Mouse (Mus musculus): ENCODE measurements at regions not wholly inside any gene's neighbourhood (a gene's known extent, or its start where the extent isn't known, plus 50 kb on each side); places are given as distances from the start of the nearest gene placed in this dataset.

DNA sequence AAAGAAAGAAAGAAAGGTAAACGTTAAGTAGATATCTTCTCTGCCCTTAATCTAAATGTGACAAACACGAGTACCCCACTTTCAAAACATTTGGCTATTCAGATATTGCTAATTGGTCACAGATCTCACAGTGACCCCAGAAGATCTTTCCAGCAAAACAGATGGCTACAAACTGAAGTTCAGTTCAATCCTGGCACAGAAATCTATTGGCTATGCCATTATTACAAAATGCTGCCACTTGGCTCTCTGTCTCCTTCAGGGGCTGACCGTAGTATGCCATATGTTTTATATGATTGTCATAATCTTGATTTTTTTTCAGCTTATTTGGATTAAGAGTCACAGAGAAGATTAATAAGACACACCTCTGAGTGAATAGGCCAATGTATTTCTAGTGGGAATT, 873.2 kb downstream of the Slc22a22 start:
- H3K9ac ChIP-seq (ENCODE audit: low read depth, poor library complexity, severe bottlenecking), result no peak overlapping the region
- no peak overlapping the region for H3K27ac ChIP-seq (ENCODE audit: insufficient read depth, low read length)
- no peaks in the 10 kb centered on the region for H3K9me3 ChIP-seq (replicated peaks; ENCODE audit: control insufficient read depth, insufficient read depth, low read length, poor library complexity, severe bottlenecking)
- H3K4me1 ChIP-seq (ENCODE audit: control insufficient read depth, insufficient read depth, low read length), result no peaks in the 10 kb centered on the region
- H3K36me3 ChIP-seq (ENCODE audit: control insufficient read depth, insufficient read depth, low read length, poor library complexity, severe bottlenecking), result no peaks in the 10 kb centered on the region
- TF ChIP-seq EP300 (IDR thresholded peaks at IDR 0.05; ENCODE audit: insufficient read depth, low read depth, low read length) (no peak), CTCF (IDR thresholded peaks at IDR 0.05; ENCODE audit: low read depth, low read length) (no peak), POLR2A (IDR thresholded peaks at IDR 0.05; ENCODE audit: insufficient read depth, low read length) (no peak)
- no peak overlapping the region for H3K4me3 ChIP-seq (ENCODE audit: low read depth, low read length)
- H3K27me3 ChIP-seq (ENCODE audit: control insufficient read depth, insufficient read depth, low read length, poor library complexity, severe bottlenecking), result no peaks in the 10 kb centered on the region

GRCm38 (mm10) chr15:56592656-56593055, 884.8 kb downstream of the Slc22a22 start:
- Histone ChIP-seq H3K4me3 (ENCODE audit: low read depth, low read length) (no peak overlapping the region), H3K9me3 (replicated peaks; ENCODE audit: control insufficient read depth, insufficient read depth, low read length, poor library complexity, severe bottlenecking) (no peaks in the 10 kb centered on the region), H3K9ac (ENCODE audit: low read depth, poor library complexity, severe bottlenecking) (no peak overlapping the region), H3K4me1 (ENCODE audit: control insufficient read depth, insufficient read depth, low read length) (no peaks in the 10 kb centered on the region), H3K36me3 (ENCODE audit: control insufficient read depth, insufficient read depth, low read length, poor library complexity, severe bottlenecking) (no peaks in the 10 kb centered on the region), H3K27me3 (ENCODE audit: control insufficient read depth, insufficient read depth, low read length, poor library complexity, severe bottlenecking) (no peaks in the 10 kb centered on the region), H3K27ac (ENCODE audit: insufficient read depth, low read length) (no peak overlapping the region)
- TF ChIP-seq EP300 (IDR thresholded peaks at IDR 0.05; ENCODE audit: insufficient read depth, low read depth, low read length), result no peak
- no peak for TF ChIP-seq CTCF (IDR thresholded peaks at IDR 0.05; ENCODE audit: low read depth, low read length)
- TF ChIP-seq POLR2A (IDR thresholded peaks at IDR 0.05; ENCODE audit: insufficient read depth, low read length), result no peak

DNA sequence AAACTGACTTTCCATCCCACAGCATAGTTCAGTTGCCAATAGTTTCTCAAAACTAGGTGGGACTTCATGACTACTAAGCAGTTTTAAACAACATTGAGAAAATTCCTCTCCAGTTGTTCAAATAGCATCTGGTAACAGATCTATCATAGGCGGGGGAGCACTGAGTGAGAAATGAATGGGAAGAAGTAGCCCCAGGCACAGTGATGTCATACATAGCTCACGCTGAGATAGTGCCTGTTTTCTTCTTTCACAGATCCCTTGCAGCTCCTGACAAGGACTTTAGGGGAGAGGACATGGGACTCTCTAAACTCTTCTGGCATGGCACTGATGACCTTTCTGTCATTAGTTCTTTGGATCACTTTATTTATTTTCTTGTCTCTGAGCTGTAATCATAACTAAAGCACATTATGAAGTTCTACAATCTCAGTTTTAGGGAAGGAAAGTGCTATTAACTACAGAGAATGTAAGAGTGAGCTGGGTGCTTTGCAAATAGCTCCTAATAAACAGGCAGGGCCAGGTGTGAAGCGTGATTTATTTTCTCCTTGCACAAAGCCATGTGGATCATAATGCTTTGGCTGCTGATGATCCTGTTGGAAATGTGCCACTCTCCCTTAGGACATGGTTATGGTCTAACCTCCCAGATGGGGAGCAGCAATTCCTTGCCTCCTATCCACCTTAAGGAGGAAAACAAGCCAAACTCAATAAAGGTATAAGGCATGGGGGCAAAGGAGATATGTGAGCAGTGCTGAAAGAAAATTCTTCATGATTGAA, 896.5 kb downstream of the Slc22a22 start:
- no peaks in the 10 kb centered on the region for H3K36me3 ChIP-seq (ENCODE audit: control insufficient read depth, insufficient read depth, low read length, poor library complexity, severe bottlenecking)
- TF ChIP-seq POLR2A (IDR thresholded peaks at IDR 0.05; ENCODE audit: insufficient read depth, low read length), result no peak
- no peak for TF ChIP-seq CTCF (IDR thresholded peaks at IDR 0.05; ENCODE audit: low read depth, low read length)

DNA sequence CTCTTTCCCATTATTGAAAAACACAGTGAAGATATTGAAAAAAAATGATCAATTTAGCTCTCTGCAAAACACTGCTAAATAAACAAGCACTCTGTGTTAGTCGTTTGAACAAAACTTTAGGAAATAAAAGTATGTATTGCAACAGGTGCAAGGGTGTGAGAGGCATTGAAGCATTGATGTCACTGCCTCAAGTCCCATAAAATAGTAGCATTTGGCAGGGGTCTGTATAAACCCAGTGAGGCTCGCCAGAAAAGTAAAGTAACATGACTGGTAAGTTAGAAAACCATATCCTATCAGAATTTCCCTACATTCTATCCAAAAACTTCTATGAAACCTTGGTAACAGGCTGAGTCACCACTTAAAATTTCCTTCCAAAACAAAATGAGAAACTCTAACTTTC, 914.2 kb downstream of the Slc22a22 start:
- no peak overlapping the region for H3K4me3 ChIP-seq (ENCODE audit: low read depth, low read length)
- no peaks in the 10 kb centered on the region for H3K36me3 ChIP-seq (ENCODE audit: control insufficient read depth, insufficient read depth, low read length, poor library complexity, severe bottlenecking)
- no peak overlapping the region for H3K9ac ChIP-seq (ENCODE audit: low read depth, poor library complexity, severe bottlenecking)
- no peaks in the 10 kb centered on the region for H3K4me1 ChIP-seq (ENCODE audit: control insufficient read depth, insufficient read depth, low read length)
- H3K27ac ChIP-seq (ENCODE audit: insufficient read depth, low read length), result no peak overlapping the region
- no peaks in the 10 kb centered on the region for H3K9me3 ChIP-seq (replicated peaks; ENCODE audit: control insufficient read depth, insufficient read depth, low read length, poor library complexity, severe bottlenecking)
- TF ChIP-seq EP300 (IDR thresholded peaks at IDR 0.05; ENCODE audit: insufficient read depth, low read depth, low read length) (no peak), POLR2A (IDR thresholded peaks at IDR 0.05; ENCODE audit: insufficient read depth, low read length) (no peak), CTCF (IDR thresholded peaks at IDR 0.05; ENCODE audit: low read depth, low read length) (no peak)
- H3K27me3 ChIP-seq (ENCODE audit: control insufficient read depth, insufficient read depth, low read length, poor library complexity, severe bottlenecking), result no peaks in the 10 kb centered on the region

More for the DNA sequence above, 896.5 kb downstream of the Slc22a22 start:
- H3K27ac ChIP-seq (ENCODE audit: insufficient read depth, low read length), result no peak overlapping the region
- H3K4me1 ChIP-seq (ENCODE audit: control insufficient read depth, insufficient read depth, low read length), result no peaks in the 10 kb centered on the region
- H3K9me3 ChIP-seq (replicated peaks; ENCODE audit: control insufficient read depth, insufficient read depth, low read length, poor library complexity, severe bottlenecking), result no peaks in the 10 kb centered on the region
- H3K9ac ChIP-seq (ENCODE audit: low read depth, poor library complexity, severe bottlenecking), result no peak overlapping the region
- no peaks in the 10 kb centered on the region for H3K27me3 ChIP-seq (ENCODE audit: control insufficient read depth, insufficient read depth, low read length, poor library complexity, severe bottlenecking)
- no peak overlapping the region for H3K4me3 ChIP-seq (ENCODE audit: low read depth, low read length)

DNA sequence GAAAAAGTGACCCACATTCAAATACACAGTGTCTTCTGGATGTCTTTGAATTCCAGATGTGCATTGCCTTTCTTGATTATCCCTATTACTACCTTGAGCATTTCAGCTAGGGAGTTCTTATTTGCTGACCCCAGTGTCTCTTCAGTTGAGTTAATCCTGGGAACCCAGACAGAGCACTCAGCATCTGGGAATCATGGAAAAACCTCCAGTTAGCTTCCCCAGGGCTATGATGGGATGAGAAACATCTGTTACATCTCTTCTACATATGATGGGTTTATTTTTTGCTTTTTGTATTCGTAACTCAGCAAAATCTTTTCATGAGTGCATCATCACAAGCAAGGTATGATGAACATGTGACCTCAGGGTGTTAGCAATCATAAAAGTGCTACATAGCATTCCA, 914.6 kb downstream of the Slc22a22 start:
- no peak for TF ChIP-seq CTCF (IDR thresholded peaks at IDR 0.05; ENCODE audit: low read depth, low read length)
- no peak for TF ChIP-seq EP300 (IDR thresholded peaks at IDR 0.05; ENCODE audit: insufficient read depth, low read depth, low read length)
- TF ChIP-seq POLR2A (IDR thresholded peaks at IDR 0.05; ENCODE audit: insufficient read depth, low read length), result no peak
- Histone ChIP-seq H3K9ac (ENCODE audit: low read depth, poor library complexity, severe bottlenecking) (no peak overlapping the region), H3K9me3 (replicated peaks; ENCODE audit: control insufficient read depth, insufficient read depth, low read length, poor library complexity, severe bottlenecking) (no peaks in the 10 kb centered on the region), H3K27ac (ENCODE audit: insufficient read depth, low read length) (no peak overlapping the region), H3K27me3 (ENCODE audit: control insufficient read depth, insufficient read depth, low read length, poor library complexity, severe bottlenecking) (no peaks in the 10 kb centered on the region), H3K4me1 (ENCODE audit: control insufficient read depth, insufficient read depth, low read length) (no peaks in the 10 kb centered on the region), H3K4me3 (ENCODE audit: low read depth, low read length) (no peak overlapping the region), H3K36me3 (ENCODE audit: control insufficient read depth, insufficient read depth, low read length, poor library complexity, severe bottlenecking) (no peaks in the 10 kb centered on the region)

DNA sequence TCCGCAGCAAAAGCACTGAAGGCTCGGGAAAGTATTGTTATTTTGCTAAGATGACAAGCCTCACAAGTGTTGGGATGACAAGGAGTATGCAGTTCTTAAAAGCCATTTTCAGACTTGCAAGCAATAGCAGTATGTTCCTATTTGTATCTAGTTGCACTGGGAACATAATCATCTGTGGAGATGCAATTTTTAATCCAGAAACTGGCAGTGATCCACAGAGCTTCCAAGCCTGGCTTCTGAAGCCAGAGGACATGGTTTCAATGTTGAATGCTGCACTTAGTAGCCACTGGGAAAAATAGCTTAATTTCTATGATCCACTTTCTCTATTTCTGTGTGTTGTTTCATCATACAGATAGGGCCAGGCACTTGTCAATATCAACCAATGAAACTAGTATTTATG, 915.3 kb downstream of the Slc22a22 start:
- no peak overlapping the region for H3K27ac ChIP-seq (ENCODE audit: insufficient read depth, low read length)
- no peaks in the 10 kb centered on the region for H3K4me1 ChIP-seq (ENCODE audit: control insufficient read depth, insufficient read depth, low read length)
- H3K4me3 ChIP-seq (ENCODE audit: low read depth, low read length), result no peak overlapping the region
- no peak overlapping the region for H3K9ac ChIP-seq (ENCODE audit: low read depth, poor library complexity, severe bottlenecking)
- TF ChIP-seq CTCF (IDR thresholded peaks at IDR 0.05; ENCODE audit: low read depth, low read length) (no peak), EP300 (IDR thresholded peaks at IDR 0.05; ENCODE audit: insufficient read depth, low read depth, low read length) (no peak), POLR2A (IDR thresholded peaks at IDR 0.05; ENCODE audit: insufficient read depth, low read length) (no peak)
- no peaks in the 10 kb centered on the region for H3K9me3 ChIP-seq (replicated peaks; ENCODE audit: control insufficient read depth, insufficient read depth, low read length, poor library complexity, severe bottlenecking)
- no peaks in the 10 kb centered on the region for H3K36me3 ChIP-seq (ENCODE audit: control insufficient read depth, insufficient read depth, low read length, poor library complexity, severe bottlenecking)
- no peaks in the 10 kb centered on the region for H3K27me3 ChIP-seq (ENCODE audit: control insufficient read depth, insufficient read depth, low read length, poor library complexity, severe bottlenecking)
